In the genomic region with DNA sequence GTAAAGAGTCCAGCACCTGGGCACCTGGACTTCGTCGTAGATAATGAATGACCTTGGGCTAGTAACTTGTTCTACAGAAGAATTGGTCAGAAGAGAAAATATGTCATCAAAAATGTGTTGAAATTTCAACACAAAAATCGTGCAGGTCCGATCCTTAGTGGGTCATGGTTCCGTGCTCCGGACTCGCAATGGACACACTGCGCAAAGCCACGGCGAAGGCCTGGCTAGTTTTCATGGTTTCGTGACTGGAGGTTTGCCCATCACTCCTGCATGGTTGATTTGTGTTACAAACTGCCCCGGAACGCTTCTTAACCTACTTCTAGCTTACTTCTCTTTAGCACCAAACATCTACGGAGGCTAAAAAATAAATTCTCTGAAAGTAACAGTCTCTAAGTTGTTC, we compare ENCODE assay signal across 11 mouse cellular contexts. TPM values are rescaled to one million over a fixed set of nuclear protein-coding genes. Genes with fewer than 3 reads are reported as not detected.
DNase-seq lines count a peak whose midpoint lies in the region; ATAC-seq and TF ChIP-seq lines count a peak whose summit lies in the region.
"Had no signal": no experiment of that assay in that cellular context is flagged by ENCODE, and none has a peak within 500 bp of the region (broad histone marks: within the 10 kb centered on the region; RNA-seq: fewer than 3 reads in every experiment).

No protein-coding gene starts in this region.

- H3K4me1 ChIP-seq in heart, embryonic 11.5 days (ENCODE audit: control insufficient read depth, insufficient read depth, low read length), result 0 out of 2 replicates have a peak, but pooled peaks cover 5% of the 10 kb centered on the region
- peaks cover 2% of the 10 kb centered on the region for H3K4me1 ChIP-seq in spleen, adult 2 months (ENCODE audit: control insufficient read depth, insufficient read depth, insufficient read length)
- peaks cover 48% of the 10 kb centered on the region for H3K4me1 ChIP-seq in hindbrain, embryonic 13.5 days (replicated peaks)
- peaks cover 18% of the 10 kb centered on the region for H3K4me1 ChIP-seq in neural tube, embryonic 14.5 days (ENCODE audit: control insufficient read depth, insufficient read depth, low read length)

- H3K27ac ChIP-seq in heart, embryonic 11.5 days (ENCODE audit: low read depth, low read length), result no peak overlapping the region
- H3K27ac ChIP-seq in spleen, adult 2 months (ENCODE audit: insufficient read depth, low read length), result no peak overlapping the region
- peak overlapping the region; percentile 98 for H3K27ac ChIP-seq in hindbrain, embryonic 13.5 days
- H3K27ac ChIP-seq in neural tube, embryonic 14.5 days (ENCODE audit: low read depth, low read length), result peak overlapping the region; percentile 98; the same call in 1 of the 2 replicates
- H3K27ac ChIP-seq: liver, embryonic 15.5 days; stomach, embryonic 15.5 days had no signal

- WGBS in heart, embryonic 11.5 days (ENCODE audit: insufficient replicate concordance), result 85% methylated on average over 14 of the region's 14 CpGs
- WGBS in spleen, adult 2 months, result 79% methylated on average over 14 of the region's 14 CpGs
- 87% methylated on average over 14 of the region's 14 CpGs for WGBS in hindbrain, embryonic 13.5 days
- WGBS in neural tube, embryonic 14.5 days, result 75% methylated on average over 14 of the region's 14 CpGs

- no peaks in the 10 kb centered on the region for H3K36me3 ChIP-seq in heart, embryonic 11.5 days (ENCODE audit: control insufficient read depth, insufficient read depth, low read length)
- no peaks in the 10 kb centered on the region for H3K36me3 ChIP-seq in spleen, adult 2 months (ENCODE audit: control insufficient read depth, insufficient read depth, low read length)
- peaks cover 16% of the 10 kb centered on the region for H3K36me3 ChIP-seq in hindbrain, embryonic 13.5 days
- H3K36me3 ChIP-seq in neural tube, embryonic 14.5 days (ENCODE audit: control insufficient read depth, insufficient read depth, low read length), result no peaks in the 10 kb centered on the region
- H3K36me3 ChIP-seq: liver, embryonic 15.5 days; stomach, embryonic 15.5 days had no signal

- no peak for DNase-seq in heart, postnatal 14 days
- no peak for DNase-seq in spleen, adult 2 months (ENCODE audit: low read depth in 1 of 2, low spot score in 2 of 2)
- DNase-seq in spleen, adult 12 weeks (ENCODE audit: low spot score), result no peak
- no peak for DNase-seq in T-cell, adult 2 months (ENCODE audit: low spot score)
- DNase-seq in B cell, adult 2 months, result no peak

- intact Hi-C loops in heart, postnatal 14 days (cut with DNase I), result loop anchor here (10.0 kb wide), 2 partner anchors 88 to 148 kb away; no protein-coding TSS in a partner anchor

- TF ChIP-seq POLR2A in spleen, adult 2 months (IDR thresholded peaks at IDR 0.05; ENCODE audit: low read depth, low read length), result no peak

- H3K27me3 ChIP-seq in heart, embryonic 11.5 days (ENCODE audit: control insufficient read depth, insufficient read depth, low read length), result peaks cover 11% of the 10 kb centered on the region
- H3K27me3 ChIP-seq in spleen, adult 2 months (ENCODE audit: control insufficient read depth, insufficient read depth, low read length), result peaks cover 11% of the 10 kb centered on the region
- H3K27me3 ChIP-seq in hindbrain, embryonic 13.5 days, result no peaks in the 10 kb centered on the region
- H3K27me3 ChIP-seq in neural tube, embryonic 14.5 days (ENCODE audit: control insufficient read depth, insufficient read depth, low read length), result no peaks in the 10 kb centered on the region

- peak overlapping the region; percentile 66; the same call in 1 of the 2 replicates for H3K4me3 ChIP-seq in heart, embryonic 11.5 days (ENCODE audit: low read depth, low read length)
- H3K4me3 ChIP-seq in spleen, adult 2 months (ENCODE audit: extremely low read depth, insufficient read depth, insufficient read length), result peak overlapping the region; percentile 63
- peak overlapping the region; percentile 73 for H3K4me3 ChIP-seq in hindbrain, embryonic 13.5 days
- H3K4me3 ChIP-seq in neural tube, embryonic 14.5 days (ENCODE audit: low read depth, low read length), result peak overlapping the region; percentile 70

- TF ChIP-seq CTCF in spleen, adult 2 months (IDR thresholded peaks at IDR 0.05; ENCODE audit: extremely low read depth, insufficient read depth, insufficient read length, insufficient replicate concordance), result no peak

- H3K9ac ChIP-seq in heart, embryonic 11.5 days (ENCODE audit: low read depth, low read length), result no peak overlapping the region
- H3K9ac ChIP-seq in hindbrain, embryonic 13.5 days, result peak overlapping the region; percentile 95
- H3K9ac ChIP-seq in neural tube, embryonic 14.5 days (replicated peaks; ENCODE audit: low read depth, low read length), result peak overlapping the region; percentile 84
- H3K9ac ChIP-seq: liver, embryonic 15.5 days; stomach, embryonic 15.5 days had no signal

- H3K9me3 ChIP-seq in heart, embryonic 11.5 days (replicated peaks; ENCODE audit: control insufficient read depth, low read length), result peaks cover 2% of the 10 kb centered on the region; the same call in 1 of the 2 replicates
- no peaks in the 10 kb centered on the region; the same call in 1 of the 2 replicates for H3K9me3 ChIP-seq in hindbrain, embryonic 13.5 days
- no peaks in the 10 kb centered on the region for H3K9me3 ChIP-seq in neural tube, embryonic 14.5 days (ENCODE audit: control insufficient read depth, low read length)
- H3K9me3 ChIP-seq: liver, embryonic 15.5 days; stomach, embryonic 15.5 days had no signal

- H3K4me2 ChIP-seq in heart, embryonic 11.5 days, result peak overlapping the region; percentile 97
- peak overlapping the region; percentile 80 for H3K4me2 ChIP-seq in hindbrain, embryonic 13.5 days
- H3K4me2 ChIP-seq in neural tube, embryonic 14.5 days (ENCODE audit: low read depth, low read length), result peak overlapping the region; percentile 74

- ATAC-seq in heart, embryonic 11.5 days (replicated peaks; ENCODE audit: insufficient number of reproducible peaks, low FRiP score, low TSS enrichment), result no peak
- no peak for ATAC-seq in hindbrain, embryonic 13.5 days (ENCODE audit: low FRiP score)
- no peak for ATAC-seq in neural tube, embryonic 14.5 days (ENCODE audit: low read depth)

RNA-seq across cellular contexts. Expression of a gene that starts 1.4 kb away (rescaled TPM):
- polyA plus RNA-seq in heart, embryonic 11.5 days (2014; fragmentation: Nextera tagmentation; extraction: Ambion mirVana), result 3.6 and 5.2 TPM in 2 replicates
- total RNA-seq in heart, postnatal 14 days (2021), result 1 to 10 TPM in 1 of 2 experiments, under 1 TPM in 1; 0.38 to 1.7 TPM
- polyA plus RNA-seq in spleen, adult 2 months (2012; rRNA removed), result 1.9 and 2.5 TPM in 2 replicates
- 7.6 and 7.7 TPM in 2 replicates for polyA plus RNA-seq in hindbrain, embryonic 13.5 days (2015; fragmentation: Nextera tagmentation; extraction: Ambion mirVana)
- polyA plus RNA-seq in neural tube, embryonic 14.5 days (2014; fragmentation: Nextera tagmentation; extraction: Ambion mirVana), result 8.2 and 9.5 TPM in 2 replicates
- polyA plus RNA-seq: C2C12 had no signal

Comparison
In these comparisons a context has a peak if more than half of its experiments do, and no peak if none do; other contexts are left out.
1. H3K27ac ChIP-seq: peak in hindbrain, embryonic 13.5 days (single experiment) and neural tube, embryonic 14.5 days (single experiment); none in heart, embryonic 11.5 days (single experiment) and spleen, adult 2 months (single experiment).
2. Peak in every context shown above with its lines, with median percentiles within 50 percentile points of each other: H3K4me2 ChIP-seq and H3K4me3 ChIP-seq.